Mouse (Mus musculus): ENCODE results near the gene Zmynd15.

The Zmynd15 gene

DNA sequence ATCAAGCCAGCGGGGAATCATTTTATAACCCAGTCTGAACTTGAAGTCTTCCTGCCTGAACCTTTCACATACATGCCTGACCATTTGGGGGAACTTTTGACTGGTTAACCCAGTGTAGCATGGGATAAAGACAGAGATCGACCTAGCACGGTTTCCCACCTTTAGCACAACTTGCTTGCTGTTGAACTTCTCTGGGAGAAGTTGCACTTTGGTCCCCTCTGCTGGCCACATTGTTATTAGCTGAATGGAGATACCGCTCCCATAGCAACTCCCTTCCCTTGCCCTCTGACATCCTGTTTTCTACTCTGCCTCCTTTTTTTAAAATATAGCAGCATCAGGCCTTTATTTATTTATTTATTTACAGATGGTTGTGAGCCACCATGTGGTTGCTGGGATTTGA lies 47.2 kb downstream of the Zmynd15 start:
- no peak for DNase-seq (ENCODE audit: low spot score)

DNA sequence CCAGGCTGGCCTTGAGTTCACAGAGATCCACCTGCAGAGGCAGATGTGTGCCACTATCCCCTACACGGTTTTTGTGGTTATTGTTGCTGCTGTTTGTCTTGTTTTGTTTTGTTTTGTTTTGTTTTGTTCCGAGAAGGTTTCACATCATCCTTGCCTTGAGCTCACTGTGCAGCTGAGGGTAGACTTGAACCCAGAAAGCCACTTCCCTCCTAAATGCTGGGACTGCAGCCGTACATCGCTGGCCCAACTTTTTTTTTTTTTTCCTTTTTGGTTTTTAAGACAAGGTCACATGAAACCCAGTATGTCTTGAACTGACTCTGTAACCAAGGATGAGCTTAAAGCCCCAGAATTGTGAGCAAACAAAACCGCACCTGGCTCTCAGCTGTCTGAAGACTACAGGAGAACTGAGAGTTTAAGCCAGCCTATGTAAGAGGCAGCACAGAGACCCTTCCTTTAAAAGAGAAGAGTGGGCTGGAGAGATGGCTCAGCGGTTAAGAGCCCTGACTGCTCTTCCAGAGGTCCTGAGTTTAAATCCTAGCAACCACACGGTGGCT lies 47.8 kb downstream of the Zmynd15 start:
- DNase-seq (ENCODE audit: low spot score) = no peak

DNA sequence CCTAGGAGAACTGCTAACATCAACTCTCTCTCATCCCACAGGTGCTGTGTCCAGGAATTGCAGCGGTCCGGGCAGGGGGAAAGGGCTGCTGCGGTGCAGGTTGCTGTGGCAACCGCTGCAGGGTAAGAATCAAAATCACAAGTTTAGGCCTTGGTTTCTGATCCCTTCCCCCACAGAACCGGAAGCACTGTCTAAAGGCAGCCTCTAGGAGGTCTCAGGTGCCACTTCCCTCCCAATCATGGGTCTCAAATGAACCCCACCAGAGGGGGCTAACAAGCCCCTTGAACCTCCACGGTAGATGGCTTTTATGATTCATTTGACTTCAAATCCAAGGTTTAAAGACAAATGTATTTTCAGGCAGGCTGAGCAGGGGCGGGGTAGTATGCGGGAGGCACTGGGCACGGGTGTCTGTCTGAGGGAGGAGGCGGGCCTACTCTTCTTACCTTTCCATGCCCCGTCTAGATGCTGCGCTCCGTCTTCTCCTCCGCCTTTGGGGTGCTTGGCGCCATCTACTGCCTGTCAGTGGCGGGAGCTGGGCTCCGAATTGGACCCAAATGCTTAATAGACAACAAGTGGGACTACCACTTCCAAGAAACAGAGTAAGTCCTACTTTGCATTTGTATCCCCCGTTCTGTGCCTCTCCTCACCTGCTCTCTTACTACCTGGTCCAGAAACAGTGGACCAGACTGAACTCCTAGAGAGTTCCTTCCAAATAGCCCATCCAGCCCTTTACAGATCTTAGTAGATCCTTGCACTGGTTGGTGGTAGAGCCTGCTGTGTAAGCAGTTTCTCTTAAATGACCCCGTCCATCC lies 50.7 kb downstream of the Zmynd15 start:
- no peak for DNase-seq (ENCODE audit: low spot score)

DNA sequence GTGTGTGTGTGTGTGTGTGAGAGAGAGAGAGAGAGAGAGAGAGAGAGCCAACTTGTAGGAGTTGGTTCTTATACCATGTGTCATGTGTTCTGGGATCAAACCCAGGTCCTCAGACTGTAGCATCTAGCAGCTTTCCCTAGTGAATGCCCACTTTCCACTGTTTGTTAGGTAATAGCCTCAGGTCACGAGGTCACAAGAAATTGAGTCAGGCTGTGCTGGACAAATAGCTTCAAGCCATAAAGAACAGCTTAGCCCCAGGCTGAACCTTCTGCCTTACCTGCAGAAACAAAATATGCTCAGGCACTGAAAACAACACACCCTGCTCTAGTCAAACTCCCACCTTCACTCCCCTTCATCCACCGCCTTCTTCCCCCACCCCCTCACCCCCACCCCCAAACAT lies 52.0 kb downstream of the Zmynd15 start:
- DNase-seq (ENCODE audit: low spot score) = no peak

DNA sequence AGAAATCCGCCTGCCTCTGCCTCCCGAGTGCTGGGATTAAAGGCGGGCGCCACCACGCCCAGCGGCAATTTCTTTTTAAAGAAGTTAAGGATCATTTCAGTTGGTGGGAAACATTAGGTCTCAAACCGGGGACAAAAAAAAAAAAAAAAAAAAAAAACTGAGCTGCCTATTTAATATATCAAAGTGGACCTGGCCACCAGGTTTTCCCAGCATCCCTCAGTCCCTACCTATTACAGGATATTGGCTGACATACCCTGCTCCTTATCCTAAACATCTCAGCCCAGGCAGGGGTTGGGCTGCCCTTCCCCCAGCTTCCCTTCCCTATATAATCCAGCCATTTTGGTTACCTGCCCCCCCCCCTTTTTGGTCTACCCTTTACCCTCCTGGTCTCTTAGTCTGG lies 52.6 kb downstream of the Zmynd15 start:
- no peak for DNase-seq (ENCODE audit: low spot score)

DNA sequence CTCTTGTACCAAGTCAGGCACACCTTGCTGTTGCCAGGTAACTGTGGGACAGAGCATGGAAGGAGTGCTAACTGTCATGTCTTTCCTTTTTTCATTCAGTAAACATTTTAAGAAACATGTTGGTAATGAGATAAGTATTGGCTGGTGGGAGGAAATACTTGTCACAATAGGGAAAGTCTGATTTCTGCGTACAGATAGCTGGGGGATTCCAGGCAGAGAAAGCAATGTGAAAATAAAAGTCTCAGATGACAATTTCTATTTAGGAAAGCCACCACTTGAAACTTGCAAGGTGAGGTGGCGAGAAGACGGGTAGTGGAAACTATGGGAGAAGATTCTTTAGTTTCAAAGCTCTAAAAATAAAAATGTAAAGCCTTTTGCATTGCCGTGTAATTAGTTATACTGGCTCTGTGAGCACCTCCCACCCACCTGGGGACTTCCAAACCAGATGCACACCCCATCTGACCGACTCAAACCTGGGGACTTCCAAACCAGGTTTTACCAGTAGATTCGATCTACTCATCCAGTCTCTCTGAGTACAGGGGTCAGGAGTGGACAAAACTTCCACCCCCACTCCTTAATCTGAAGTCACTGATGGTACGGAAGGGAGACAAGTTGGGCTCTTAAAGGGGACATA lies 53.6 kb downstream of the Zmynd15 start:
- no peak for DNase-seq (ENCODE audit: low spot score)

DNA sequence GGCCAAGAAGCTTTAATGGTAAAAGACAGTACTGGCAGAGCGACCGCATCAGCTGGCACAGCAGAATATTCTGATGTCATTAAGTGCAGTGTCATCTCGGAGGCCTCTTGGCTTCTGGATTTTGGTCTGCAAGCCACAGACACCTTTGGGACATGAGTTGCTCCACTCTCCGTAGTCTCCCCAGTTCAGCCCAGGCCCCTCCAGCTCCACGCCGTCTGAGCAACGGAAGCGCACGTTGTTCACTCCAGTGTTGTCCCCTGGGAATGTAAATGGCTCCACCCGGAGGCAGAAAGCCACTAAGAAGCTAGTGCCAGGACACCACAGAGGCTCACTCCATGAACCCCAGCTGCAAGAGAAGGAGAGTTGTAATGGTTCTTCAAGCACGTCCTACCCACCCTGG lies 54.3 kb downstream of the Zmynd15 start:
- no peak for DNase-seq (ENCODE audit: low spot score)

DNA sequence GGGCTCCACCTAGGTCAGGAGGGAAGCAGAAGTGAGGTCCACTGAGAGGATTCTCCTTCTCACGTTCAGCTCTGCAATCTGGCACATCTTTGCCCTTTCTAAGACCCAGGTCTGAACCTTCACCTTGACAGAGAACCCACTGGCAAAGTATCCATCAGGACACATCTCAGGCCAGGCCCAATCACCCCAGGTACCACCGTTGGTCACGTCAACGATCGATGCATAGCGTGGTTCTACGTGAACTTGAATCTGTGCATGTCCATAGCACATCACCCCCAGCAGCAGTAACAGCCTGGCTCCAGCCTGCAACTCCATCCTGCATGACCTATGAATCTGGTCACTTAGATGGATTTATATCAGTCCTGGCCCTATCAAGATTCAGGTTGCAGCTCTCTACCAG lies 55.1 kb downstream of the Zmynd15 start, which contains the start of gene Vmo1:
Gene Vmo1 (minus strand): TSS at position 329 of the 400 bp plus-strand sequence.
- DNase-seq (ENCODE audit: low spot score) = no peak
